Comparison of ENCODE assay signal across 8 mouse cellular contexts in the genomic region with DNA sequence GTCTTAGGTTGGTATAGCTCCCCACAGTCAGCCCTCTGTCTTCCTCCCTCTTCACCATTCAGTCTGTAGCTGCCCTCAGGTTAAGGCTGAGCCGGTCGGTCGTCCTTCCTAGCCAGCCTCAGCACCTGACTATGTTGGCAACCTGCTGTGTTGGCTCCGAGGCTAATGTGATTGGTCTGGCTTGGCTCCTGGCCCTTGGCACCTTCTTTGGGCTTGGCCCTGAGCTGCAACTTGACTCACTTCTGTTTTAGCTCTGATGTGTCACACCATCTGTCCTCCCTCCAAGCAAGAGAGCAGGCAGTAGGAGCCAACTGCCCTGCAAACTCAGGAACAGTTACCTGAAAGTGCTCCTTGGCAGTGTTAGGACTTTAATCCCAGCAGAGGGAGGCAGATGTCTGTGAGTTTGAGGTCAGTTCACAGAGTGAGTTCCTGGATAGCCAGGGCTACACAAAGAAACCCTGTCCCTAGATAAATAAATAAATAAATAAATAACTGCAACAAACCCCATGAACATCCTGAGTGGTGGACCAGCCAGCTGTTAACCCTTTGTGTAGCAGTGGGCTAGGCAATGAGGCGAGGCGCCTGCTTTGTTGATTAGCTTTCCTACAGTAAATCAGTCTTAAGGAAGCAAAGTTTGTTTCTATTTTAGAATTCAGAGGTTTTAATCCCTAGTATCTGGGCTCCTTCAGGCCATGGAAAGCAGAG. TPM values are rescaled to one million over a fixed set of nuclear protein-coding genes. Genes with fewer than 3 reads are reported as not detected.
A peak's percentile ranks its signal among the peaks of the same experiment; 100 is the strongest.
DNase-seq lines count a peak whose midpoint lies in the region; ATAC-seq lines count a peak whose summit lies in the region.
"Had no signal": no experiment of that assay in that cellular context is flagged by ENCODE, and none has a peak within 500 bp of the region (broad histone marks: within the 10 kb centered on the region; RNA-seq: fewer than 3 reads in every experiment).

No protein-coding gene starts in this region.

- no peak for ATAC-seq in limb, embryonic 12.5 days (ENCODE audit: insufficient number of reproducible peaks, insufficient read depth, low FRiP score, low TSS enrichment, low read depth)

- no peak overlapping the region for H3K4me3 ChIP-seq in limb, embryonic 12.5 days (replicated peaks)
- no peak overlapping the region for H3K4me3 ChIP-seq in limb, embryonic 10.5 days
- H3K4me3 ChIP-seq: liver, embryonic 15.5 days had no signal

- H3K9me3 ChIP-seq in limb, embryonic 12.5 days, result no peaks in the 10 kb centered on the region
- H3K9me3 ChIP-seq in limb, embryonic 10.5 days (replicated peaks), result no peaks in the 10 kb centered on the region
- H3K9me3 ChIP-seq: liver, embryonic 15.5 days had no signal

- 0 out of 2 replicates have a peak overlapping the region, but pooled peaks have one; percentile 1 for H3K9ac ChIP-seq in limb, embryonic 12.5 days (replicated peaks)
- H3K9ac ChIP-seq: liver, embryonic 15.5 days had no signal

- DNase-seq in limb, embryonic 10.5 days (ENCODE audit: low spot score), result no peak
- DNase-seq in adrenal gland, adult (ENCODE audit: inconsistent age in 2 of 2, low spot score in 1 of 2), result peak; percentile 89 to 95
- peak; percentile 98 for DNase-seq in cerebellum, adult 9-11 months
- DNase-seq in kidney, adult 9 months, result peak; percentile 93
- DNase-seq in thymus, postnatal 25 days, result no peak
- DNase-seq in thymus, postnatal 0 days (ENCODE audit: low spot score), result no peak

- WGBS in limb, embryonic 12.5 days, result 45% methylated on average over 6 of the region's 6 CpGs
- 48% methylated on average over 6 of the region's 6 CpGs for WGBS in limb, embryonic 10.5 days

- H3K4me2 ChIP-seq in limb, embryonic 12.5 days, result no peak overlapping the region
- H3K4me2 ChIP-seq: liver, embryonic 15.5 days had no signal

- peaks cover 19% of the 10 kb centered on the region for H3K4me1 ChIP-seq in limb, embryonic 12.5 days (replicated peaks)
- H3K4me1 ChIP-seq in limb, embryonic 10.5 days, result peaks cover 22% of the 10 kb centered on the region

- H3K27ac ChIP-seq in limb, embryonic 12.5 days, result no peak overlapping the region
- H3K27ac ChIP-seq in limb, embryonic 10.5 days, result no peak overlapping the region
- H3K27ac ChIP-seq: liver, embryonic 15.5 days had no signal

- no peaks in the 10 kb centered on the region for H3K36me3 ChIP-seq in limb, embryonic 12.5 days
- H3K36me3 ChIP-seq in limb, embryonic 10.5 days, result no peaks in the 10 kb centered on the region
- H3K36me3 ChIP-seq: liver, embryonic 15.5 days had no signal

- no peaks in the 10 kb centered on the region for H3K27me3 ChIP-seq in limb, embryonic 12.5 days
- H3K27me3 ChIP-seq in limb, embryonic 10.5 days (ENCODE audit: low read depth, poor library complexity, severe bottlenecking), result no peaks in the 10 kb centered on the region
- H3K27me3 ChIP-seq: liver, embryonic 15.5 days had no signal

RNA-seq across cellular contexts. Expression of a gene that starts 11.0 kb away (rescaled TPM):
- polyA plus RNA-seq in limb, embryonic 12.5 days (2016; fragmentation: Nextera tagmentation; extraction: Ambion mirVana), result 1.7 TPM in 2 replicates
- 0.53 and 0.73 TPM in 2 replicates for polyA plus RNA-seq in limb, embryonic 10.5 days (2016; fragmentation: Nextera tagmentation; extraction: Ambion mirVana)
- 1.5 and 2.1 TPM in 2 replicates for polyA plus RNA-seq in thymus, postnatal 0 days (2015; fragmentation: Nextera tagmentation; extraction: Ambion mirVana)

RNA-seq across cellular contexts. Expression of a gene that starts 11.3 kb away (rescaled TPM):
- 2.2 and 3.7 TPM in 2 replicates for polyA plus RNA-seq in limb, embryonic 12.5 days (2016; fragmentation: Nextera tagmentation; extraction: Ambion mirVana)
- 3.0 and 4.2 TPM in 2 replicates for polyA plus RNA-seq in limb, embryonic 10.5 days (2016; fragmentation: Nextera tagmentation; extraction: Ambion mirVana)
- 2.6 and 2.7 TPM in 2 replicates for polyA plus RNA-seq in thymus, postnatal 0 days (2015; fragmentation: Nextera tagmentation; extraction: Ambion mirVana)

RNA-seq across cellular contexts. Expression of a gene that starts 21.3 kb away (rescaled TPM):
- polyA plus RNA-seq in limb, embryonic 12.5 days (2016; fragmentation: Nextera tagmentation; extraction: Ambion mirVana), result 0.58 and 1.0 TPM in 2 replicates
- polyA plus RNA-seq in limb, embryonic 10.5 days (2016; fragmentation: Nextera tagmentation; extraction: Ambion mirVana), result 0.20 and 0.45 TPM in 2 replicates
- polyA plus RNA-seq in thymus, postnatal 0 days (2015; fragmentation: Nextera tagmentation; extraction: Ambion mirVana), result 0.31 and 0.49 TPM in 2 replicates

RNA-seq across cellular contexts. Expression of a gene that starts 25.0 kb away (rescaled TPM):
- polyA plus RNA-seq in limb, embryonic 12.5 days (2016; fragmentation: Nextera tagmentation; extraction: Ambion mirVana), result 132 and 140 TPM in 2 replicates
- 149 and 151 TPM in 2 replicates for polyA plus RNA-seq in limb, embryonic 10.5 days (2016; fragmentation: Nextera tagmentation; extraction: Ambion mirVana)
- polyA plus RNA-seq in thymus, postnatal 0 days (2015; fragmentation: Nextera tagmentation; extraction: Ambion mirVana), result 60.2 and 69.1 TPM in 2 replicates

RNA-seq across cellular contexts. Expression of a gene that starts 34.7 kb away (rescaled TPM):
- 569 and 701 TPM in 2 replicates for polyA plus RNA-seq in limb, embryonic 12.5 days (2016; fragmentation: Nextera tagmentation; extraction: Ambion mirVana)
- 678 and 791 TPM in 2 replicates for polyA plus RNA-seq in limb, embryonic 10.5 days (2016; fragmentation: Nextera tagmentation; extraction: Ambion mirVana)
- polyA plus RNA-seq in thymus, postnatal 0 days (2015; fragmentation: Nextera tagmentation; extraction: Ambion mirVana), result 560 and 602 TPM in 2 replicates

Comparison
In these comparisons a context has a peak if more than half of its experiments do, and no peak if none do; other contexts are left out.
1. DNase-seq: peak in adrenal gland, adult (2 of 2), cerebellum, adult 9-11 months (single experiment) and kidney, adult 9 months (single experiment); none in limb, embryonic 10.5 days (single experiment), thymus, postnatal 25 days (single experiment) and thymus, postnatal 0 days (single experiment).